Mouse (Mus musculus) left cerebral cortex, adult 11 months (tissue): ENCODE data around the gene Bcl3.

Experiments
- DNase-seq: peaks from one replicate; pipeline ENCODE4 v3.0.0; 2022; ENCODE audit warnings: low spot score

Gene Bcl3

GRCm38 (mm10) chr7:19769434-19770374 lies 52.9 kb downstream of the Bcl3 start:
- no peak for DNase-seq

- DNase-seq = no peak
Observed at GRCm38 (mm10) chr7:19769001-19769400, 53.6 kb downstream of the Bcl3 start.

- no peak for DNase-seq
Observed at GRCm38 (mm10) chr7:19768251-19768650, 54.3 kb downstream of the Bcl3 start.

GRCm38 (mm10) chr7:19764581-19764980 lies 58.0 kb downstream of the Bcl3 start:
- DNase-seq = no peak

GRCm38 (mm10) chr7:19763829-19764477 lies 58.6 kb downstream of the Bcl3 start:
- no peak for DNase-seq

GRCm38 (mm10) chr7:19762283-19762682 lies 60.3 kb downstream of the Bcl3 start:
- no peak for DNase-seq

- DNase-seq = no peak
Observed at GRCm38 (mm10) chr7:19760021-19760420, 62.5 kb downstream of the Bcl3 start.

- DNase-seq = no peak
Observed at GRCm38 (mm10) chr7:19758623-19759022, 63.9 kb downstream of the Bcl3 start.
